Mouse (Mus musculus): ENCODE results near the gene Ppp1r12c. TPM values are rescaled to one million over a fixed set of nuclear protein-coding genes. Genes with fewer than 3 reads are reported as not detected.
A peak's percentile ranks its signal among the peaks of the same experiment; 100 is the strongest.

Gene Ppp1r12c
- polyA plus RNA-seq, 1 experiment from 2014 or later, result 17.4 TPM

DNA sequence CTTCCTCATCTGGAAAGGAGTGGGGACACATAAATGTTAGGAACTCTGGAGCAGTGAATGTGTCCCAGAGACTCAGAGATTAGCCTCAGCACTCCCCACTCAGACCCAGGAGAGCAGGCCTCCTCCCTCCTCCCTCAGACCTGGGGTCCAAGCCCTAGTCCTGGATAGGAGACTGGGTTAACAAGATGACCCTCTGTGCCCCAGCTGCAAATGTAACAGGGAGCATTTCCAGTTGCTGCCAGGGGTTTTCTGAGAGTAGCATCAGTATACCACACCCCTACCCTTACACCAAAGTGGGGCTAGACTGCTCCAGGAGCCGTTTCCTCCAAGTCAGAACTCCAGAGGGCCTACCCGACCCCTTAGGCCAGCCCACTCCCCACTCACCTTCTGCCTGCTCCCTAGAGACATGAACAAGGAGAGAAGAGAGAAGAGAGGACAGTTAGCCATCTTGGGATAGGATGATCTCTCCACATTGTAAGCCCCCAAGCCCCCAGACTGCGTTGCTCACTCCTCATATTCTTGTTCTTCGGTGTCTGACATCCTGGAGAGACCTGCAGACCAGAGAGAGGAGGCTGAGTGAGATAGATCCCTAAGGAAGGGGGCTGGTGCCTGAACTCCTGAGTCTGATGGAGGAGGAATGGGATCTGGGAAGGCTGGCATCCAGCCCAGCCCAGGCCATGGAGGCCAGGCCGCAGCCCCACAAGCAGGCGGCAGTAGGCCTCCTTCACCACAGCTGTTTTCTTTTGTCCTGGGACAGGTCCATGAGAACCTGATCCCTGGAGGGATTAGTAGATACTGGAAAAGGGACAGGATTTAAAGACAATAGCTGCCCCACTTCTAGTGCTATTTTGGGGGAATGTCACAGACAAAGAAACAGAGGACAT, 12.6 kb upstream of the Ppp1r12c start:
- no peak for ATAC-seq (ENCODE audit: insufficient read depth)
- Histone ChIP-seq H3K36me3 (replicated peaks) (no peaks in the 10 kb centered on the region), H3K4me1 (replicated peaks) (peaks cover 19% of the 10 kb centered on the region), H3K9me3 (replicated peaks) (no peaks in the 10 kb centered on the region), H3K27me3 (no peaks in the 10 kb centered on the region), H3K4me2 (no peak overlapping the region), H3K27ac (replicated peaks) (no peak overlapping the region), H3K9ac (no peak overlapping the region), H3K4me3 (replicated peaks) (no peak overlapping the region)
- WGBS (ENCODE audit: insufficient replicate concordance), result 60% methylated on average over 6 of the region's 6 CpGs

DNA sequence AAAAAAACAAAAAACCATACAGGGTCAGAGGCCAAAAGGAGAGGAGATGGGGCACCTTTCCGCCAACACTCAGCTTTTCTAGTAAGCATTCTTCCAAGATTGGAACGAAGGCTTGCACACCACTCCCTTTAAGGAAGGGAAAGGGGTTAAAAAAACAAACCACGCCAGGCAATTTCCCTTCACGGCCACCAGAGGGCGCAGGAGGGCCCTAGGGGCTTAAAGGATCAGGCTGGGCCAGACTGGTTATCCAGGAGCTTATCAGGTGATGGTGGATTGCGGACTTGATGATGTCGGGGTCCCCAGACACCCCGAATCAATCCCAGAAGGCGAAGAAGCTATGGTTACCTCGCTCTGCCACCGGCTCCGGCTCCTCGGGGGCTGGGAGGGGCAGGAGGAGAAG, 11.8 kb upstream of the Ppp1r12c start:
- Histone ChIP-seq H3K4me2 (no peak overlapping the region), H3K36me3 (replicated peaks) (no peaks in the 10 kb centered on the region), H3K27ac (replicated peaks) (no peak overlapping the region), H3K4me3 (replicated peaks) (no peak overlapping the region), H3K9ac (no peak overlapping the region), H3K27me3 (no peaks in the 10 kb centered on the region), H3K9me3 (replicated peaks) (no peaks in the 10 kb centered on the region), H3K4me1 (replicated peaks) (peaks cover 18% of the 10 kb centered on the region)
- WGBS (ENCODE audit: insufficient replicate concordance), result 17% methylated on average over 13 of the region's 13 CpGs
- no peak for ATAC-seq (ENCODE audit: insufficient read depth)

DNA sequence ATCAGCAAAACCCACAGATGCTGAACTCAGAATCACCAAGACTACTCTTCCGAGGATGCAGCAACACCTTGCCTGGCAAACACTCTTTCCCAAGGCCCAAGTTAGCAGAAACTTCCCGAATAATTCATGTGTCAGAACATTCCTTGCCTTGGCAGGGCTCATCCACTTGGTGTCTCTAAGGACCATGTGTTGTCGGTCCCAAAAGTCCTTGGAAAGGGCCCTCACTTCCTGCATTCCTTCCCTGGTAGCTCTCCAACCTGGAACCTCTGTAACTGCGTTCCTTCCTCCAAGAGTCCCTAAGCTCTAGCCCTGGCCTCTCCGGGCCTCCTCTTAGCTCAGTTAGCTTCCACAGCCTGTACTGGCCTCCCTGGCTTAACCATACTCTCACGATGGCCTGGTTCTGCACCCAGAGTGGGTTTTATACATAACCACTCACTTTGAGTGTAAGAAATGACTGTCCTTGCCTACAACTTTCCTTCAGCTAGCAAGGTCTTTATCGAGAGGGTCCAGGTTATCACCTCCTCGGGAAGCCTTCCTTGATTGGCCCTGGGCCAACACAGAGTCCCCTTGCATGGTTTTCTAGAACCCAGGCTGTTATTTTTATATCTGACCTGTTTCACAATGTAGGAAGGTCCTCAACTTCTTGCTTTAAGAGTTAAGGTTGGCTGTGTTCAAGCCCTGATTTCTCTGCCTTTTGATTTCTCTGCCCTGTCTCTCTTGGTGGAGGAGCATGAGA, 10.2 kb upstream of the Ppp1r12c start:
- 62% methylated on average over 8 of the region's 8 CpGs for WGBS (ENCODE audit: insufficient replicate concordance)
- no peak overlapping the region for H3K27ac ChIP-seq (replicated peaks)
- H3K27me3 ChIP-seq, result no peaks in the 10 kb centered on the region
- H3K4me1 ChIP-seq (replicated peaks), result peaks cover 21% of the 10 kb centered on the region
- H3K9ac ChIP-seq, result no peak overlapping the region
- H3K4me3 ChIP-seq (replicated peaks), result no peak overlapping the region
- H3K4me2 ChIP-seq, result no peak overlapping the region
- H3K9me3 ChIP-seq (replicated peaks), result no peaks in the 10 kb centered on the region
- ATAC-seq (ENCODE audit: insufficient read depth), result no peak
- H3K36me3 ChIP-seq (replicated peaks), result no peaks in the 10 kb centered on the region

DNA sequence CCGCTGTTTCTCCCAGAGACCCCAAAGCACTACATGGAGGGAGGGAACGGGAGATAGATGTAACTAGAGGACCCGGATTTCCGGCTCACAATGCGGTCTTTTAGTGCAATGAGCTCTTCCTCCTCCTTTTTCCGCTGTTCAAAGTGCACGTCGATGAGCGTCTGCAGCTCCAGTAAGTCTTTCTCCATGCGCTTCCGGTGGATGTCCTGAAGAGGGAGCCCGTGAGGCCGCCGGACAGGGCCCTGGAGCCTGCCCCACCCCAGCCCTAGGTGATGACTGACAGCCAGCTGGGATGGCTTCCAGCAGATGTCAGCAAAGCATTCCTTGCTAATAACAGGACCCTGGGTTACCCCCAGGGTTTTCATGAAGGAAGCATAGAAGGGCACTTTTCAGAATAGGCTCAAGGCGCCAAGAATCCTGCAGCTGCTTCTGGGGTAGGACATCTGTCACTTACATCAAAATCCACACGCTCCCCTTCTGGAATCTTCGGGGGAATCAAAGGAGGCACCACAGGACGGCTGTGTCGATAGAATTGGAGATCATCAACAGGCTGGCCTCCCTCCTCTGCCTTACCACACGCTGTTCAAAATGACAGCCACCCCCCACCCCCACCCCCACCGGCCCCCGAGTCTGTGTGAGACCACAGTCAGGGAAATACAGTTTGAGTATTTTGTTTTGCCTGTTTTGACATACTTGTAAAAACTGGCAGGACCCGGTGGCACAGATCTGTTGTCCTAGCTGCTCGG, 8.6 kb upstream of the Ppp1r12c start:
- Histone ChIP-seq H3K27ac (replicated peaks) (no peak overlapping the region), H3K4me2 (peak overlapping the region; percentile 58), H3K36me3 (replicated peaks) (no peaks in the 10 kb centered on the region), H3K27me3 (no peaks in the 10 kb centered on the region), H3K9me3 (replicated peaks) (no peaks in the 10 kb centered on the region), H3K9ac (0 out of 2 replicates have a peak overlapping the region, but pooled peaks have one; percentile 11), H3K4me3 (replicated peaks) (peak overlapping the region; percentile 32), H3K4me1 (replicated peaks) (peaks cover 27% of the 10 kb centered on the region)
- peak; percentile 67 for ATAC-seq (ENCODE audit: insufficient read depth)
- WGBS (ENCODE audit: insufficient replicate concordance), result 20% methylated on average over 24 of the region's 24 CpGs

DNA sequence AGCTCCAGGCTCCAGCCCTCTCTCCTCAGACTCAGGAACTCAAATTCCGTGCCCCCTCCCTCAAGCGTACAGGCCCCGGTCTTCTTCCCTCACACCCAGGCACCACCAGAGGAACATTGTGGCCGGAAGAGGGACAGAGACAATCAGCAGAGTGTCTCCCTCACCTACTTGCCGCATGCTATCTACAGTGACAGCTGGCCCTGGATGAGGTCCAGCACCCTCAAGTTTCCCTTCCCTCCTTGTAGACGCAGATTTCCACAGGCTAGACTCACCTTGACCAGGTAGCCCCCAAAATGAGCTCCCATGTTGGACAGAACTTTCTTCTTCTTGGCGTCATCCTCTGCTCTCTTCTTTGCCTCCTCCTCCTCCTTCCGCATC, 7.2 kb upstream of the Ppp1r12c start:
- H3K27me3 ChIP-seq, result no peaks in the 10 kb centered on the region
- peaks cover 40% of the 10 kb centered on the region for H3K4me1 ChIP-seq (replicated peaks)
- no peaks in the 10 kb centered on the region for H3K9me3 ChIP-seq (replicated peaks)
- no peak overlapping the region for H3K4me2 ChIP-seq
- no peak overlapping the region for H3K4me3 ChIP-seq (replicated peaks)
- no peaks in the 10 kb centered on the region for H3K36me3 ChIP-seq (replicated peaks)
- H3K27ac ChIP-seq (replicated peaks), result no peak overlapping the region
- 56% methylated on average over 8 of the region's 8 CpGs for WGBS (ENCODE audit: insufficient replicate concordance)
- no peak overlapping the region for H3K9ac ChIP-seq
- ATAC-seq (ENCODE audit: insufficient read depth), result no peak

DNA sequence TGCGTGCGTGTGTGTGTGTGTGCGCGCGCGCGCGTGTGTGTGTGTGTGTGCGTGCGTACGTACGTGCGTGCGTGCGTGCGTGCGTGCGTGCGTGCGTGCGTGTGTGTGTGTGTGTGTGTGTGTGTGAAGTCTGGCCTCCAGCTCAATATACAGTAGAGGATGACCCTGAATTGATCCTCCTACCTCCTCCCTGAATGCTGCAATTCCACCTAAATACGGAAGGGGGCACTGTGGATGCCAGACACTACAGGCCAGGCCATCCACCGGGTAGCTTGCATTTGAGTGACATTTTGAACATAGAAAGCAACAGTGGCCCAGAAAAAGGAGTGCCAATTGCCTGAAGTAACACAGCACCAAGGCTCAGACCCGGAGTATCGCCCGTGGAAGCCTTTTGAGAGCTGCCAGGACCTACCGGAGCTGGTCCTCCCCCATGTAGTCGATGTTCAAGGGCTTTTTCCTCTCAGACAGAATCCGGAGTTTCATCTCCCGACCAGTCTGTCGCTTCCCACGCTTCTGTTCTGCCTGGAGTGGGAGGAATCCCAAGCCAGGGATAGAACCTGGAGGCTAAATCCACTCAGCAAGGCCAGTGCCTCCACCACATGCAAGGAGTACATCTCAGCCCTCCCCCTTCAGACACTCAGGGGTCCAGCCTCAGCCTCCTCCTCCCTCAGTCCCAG, 6.7 kb upstream of the Ppp1r12c start:
- no peak for ATAC-seq (ENCODE audit: insufficient read depth)
- Histone ChIP-seq H3K4me3 (replicated peaks) (no peak overlapping the region), H3K9ac (no peak overlapping the region), H3K36me3 (replicated peaks) (no peaks in the 10 kb centered on the region), H3K4me2 (no peak overlapping the region), H3K27ac (replicated peaks) (no peak overlapping the region), H3K9me3 (replicated peaks) (no peaks in the 10 kb centered on the region), H3K27me3 (no peaks in the 10 kb centered on the region), H3K4me1 (replicated peaks) (peaks cover 40% of the 10 kb centered on the region)
- WGBS (ENCODE audit: insufficient replicate concordance), result 82% methylated on average over 32 of the region's 32 CpGs

DNA sequence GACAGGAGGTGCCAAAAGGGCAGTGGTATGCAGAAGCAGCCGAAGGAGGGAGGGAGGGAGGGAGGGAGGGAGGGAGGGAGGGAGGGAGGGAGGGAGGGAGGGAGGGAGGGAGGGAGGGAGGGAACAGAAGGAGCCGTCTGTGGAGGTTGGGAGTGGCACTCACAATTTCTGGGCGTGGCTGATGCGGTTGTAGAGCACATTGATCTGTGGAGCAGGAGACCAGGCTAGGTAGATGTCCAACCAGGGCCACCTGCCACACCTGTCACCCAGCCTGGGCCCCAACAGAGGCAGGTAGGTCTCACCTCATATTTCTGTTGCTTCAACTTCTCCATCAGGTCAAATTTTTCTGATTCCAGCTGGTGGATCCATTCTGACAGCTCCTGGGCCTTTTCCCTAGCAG, 5.7 kb upstream of the Ppp1r12c start:
- ATAC-seq (ENCODE audit: insufficient read depth), result no peak

DNA sequence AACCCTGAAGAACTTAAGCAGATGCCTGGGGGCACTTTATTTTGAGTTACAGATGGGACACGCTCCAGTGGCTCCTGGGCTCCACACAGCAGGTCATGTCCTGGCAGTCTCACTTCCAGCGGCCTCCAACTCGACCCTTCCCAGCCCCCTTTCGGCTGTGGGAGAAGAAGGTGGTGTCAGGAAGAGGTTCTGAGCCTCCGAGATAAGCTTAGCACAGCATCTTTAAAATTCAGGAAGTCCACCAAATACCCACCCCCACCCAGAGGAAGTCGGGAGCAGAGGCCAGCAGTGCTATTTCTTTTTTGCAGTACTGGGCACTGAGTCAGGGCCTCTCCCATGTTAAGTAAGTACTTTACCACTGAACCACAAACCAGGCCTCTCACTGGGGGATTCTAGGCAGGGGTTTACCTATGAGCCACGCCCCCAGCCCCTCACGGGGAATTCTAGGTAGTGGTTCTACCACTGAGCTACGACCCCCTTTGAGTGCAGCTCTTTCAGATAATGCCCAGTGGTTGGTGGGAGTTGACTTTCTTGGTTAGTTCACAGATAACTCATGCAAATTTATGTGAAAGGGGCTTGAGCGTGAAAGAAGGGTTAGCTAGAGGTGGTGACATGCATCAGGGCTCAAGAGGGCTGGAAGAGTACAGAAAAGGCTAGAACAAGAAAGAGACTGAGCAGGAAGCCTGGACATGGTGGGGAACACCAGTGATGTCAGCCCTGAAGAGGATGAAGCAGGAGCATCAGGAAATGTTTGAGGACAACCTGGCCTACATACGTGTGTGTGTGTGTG, 3.4 kb upstream of the Ppp1r12c start:
- H3K9me3 ChIP-seq (replicated peaks), result no peaks in the 10 kb centered on the region
- H3K27ac ChIP-seq (replicated peaks), result peak overlapping the region; percentile 67
- H3K4me3 ChIP-seq (replicated peaks), result no peak overlapping the region
- 13% methylated on average over 11 of the region's 11 CpGs for WGBS (ENCODE audit: insufficient replicate concordance)
- H3K27me3 ChIP-seq, result no peaks in the 10 kb centered on the region
- 0 out of 2 replicates have a peak overlapping the region, but pooled peaks have one; percentile 6 for H3K4me2 ChIP-seq
- H3K9ac ChIP-seq, result no peak overlapping the region; the same call in 1 of the 2 replicates
- no peak for ATAC-seq (ENCODE audit: insufficient read depth)
- peaks cover 57% of the 10 kb centered on the region for H3K4me1 ChIP-seq (replicated peaks)
- no peaks in the 10 kb centered on the region for H3K36me3 ChIP-seq (replicated peaks)

More for the DNA sequence above, 5.7 kb upstream of the Ppp1r12c start:
- Histone ChIP-seq H3K9ac (no peak overlapping the region), H3K4me3 (replicated peaks) (no peak overlapping the region), H3K27ac (replicated peaks) (no peak overlapping the region), H3K27me3 (no peaks in the 10 kb centered on the region), H3K4me1 (replicated peaks) (peaks cover 48% of the 10 kb centered on the region), H3K4me2 (no peak overlapping the region), H3K9me3 (replicated peaks) (no peaks in the 10 kb centered on the region), H3K36me3 (replicated peaks) (no peaks in the 10 kb centered on the region)
- WGBS (ENCODE audit: insufficient replicate concordance), result 39% methylated on average over 3 of the region's 4 CpGs

DNA sequence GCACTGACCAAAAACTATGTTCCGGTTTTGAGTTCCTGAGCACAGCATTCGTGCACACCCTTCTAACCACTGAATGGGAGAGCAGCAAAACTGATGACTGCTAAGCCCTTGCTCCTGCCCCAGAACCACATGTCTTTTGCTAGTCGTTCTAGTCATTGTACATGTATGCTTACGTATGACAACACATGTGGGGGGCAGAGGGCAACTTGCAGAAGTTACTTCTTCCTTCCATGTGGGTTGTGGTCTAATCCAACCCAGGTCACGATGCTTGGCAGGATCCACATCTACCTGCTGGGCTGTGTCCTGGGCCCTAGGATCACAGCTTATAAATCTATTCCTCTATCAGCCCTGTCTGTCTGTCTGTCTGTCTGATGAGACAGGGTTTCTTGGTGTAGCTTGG, 2.4 kb upstream of the Ppp1r12c start:
- H3K4me1 ChIP-seq (replicated peaks), result peaks cover 61% of the 10 kb centered on the region

DNA sequence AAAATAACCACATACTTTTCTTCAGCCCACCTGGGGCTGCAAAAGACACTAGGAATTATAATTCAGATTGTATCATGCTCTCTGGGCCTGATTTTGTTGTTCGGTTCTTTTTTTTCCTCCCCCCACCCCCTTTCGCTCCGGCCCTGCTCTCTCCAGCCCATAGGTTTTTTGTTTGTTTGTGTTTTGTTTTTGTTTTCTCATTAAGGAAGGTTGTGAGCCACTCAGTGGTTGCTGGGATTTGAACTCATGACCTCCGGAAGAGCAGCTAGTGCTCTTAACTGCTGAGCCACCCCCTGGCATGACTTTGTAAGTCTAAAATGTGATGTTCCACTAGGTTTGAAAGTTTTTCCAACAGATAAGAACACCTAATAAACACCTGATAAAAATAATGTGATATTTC, 1.6 kb upstream of the Ppp1r12c start:
- Histone ChIP-seq H3K4me2 (peak overlapping the region; percentile 84; the same call in 1 of the 2 replicates), H3K4me1 (replicated peaks) (peaks cover 69% of the 10 kb centered on the region)

More for the DNA sequence above, 2.4 kb upstream of the Ppp1r12c start:
- ATAC-seq (ENCODE audit: insufficient read depth), result no peak
- Histone ChIP-seq H3K27me3 (no peaks in the 10 kb centered on the region), H3K36me3 (replicated peaks) (0 out of 2 replicates have a peak, but pooled peaks cover 3% of the 10 kb centered on the region), H3K27ac (replicated peaks) (peak overlapping the region; percentile 67), H3K4me3 (replicated peaks) (no peak overlapping the region), H3K9ac (no peak overlapping the region), H3K9me3 (replicated peaks) (no peaks in the 10 kb centered on the region), H3K4me2 (no peak overlapping the region)
- 43% methylated on average over 5 of the region's 5 CpGs for WGBS (ENCODE audit: insufficient replicate concordance)

More for the DNA sequence above, 1.6 kb upstream of the Ppp1r12c start:
- no peaks in the 10 kb centered on the region for H3K27me3 ChIP-seq
- 70% methylated on average over 4 of the region's 4 CpGs for WGBS (ENCODE audit: insufficient replicate concordance)
- H3K9ac ChIP-seq, result no peak overlapping the region
- no peak overlapping the region for H3K4me3 ChIP-seq (replicated peaks)
- no peak for ATAC-seq (ENCODE audit: insufficient read depth)
- no peaks in the 10 kb centered on the region for H3K9me3 ChIP-seq (replicated peaks)
- H3K36me3 ChIP-seq (replicated peaks), result 0 out of 2 replicates have a peak, but pooled peaks cover 7% of the 10 kb centered on the region
- H3K27ac ChIP-seq (replicated peaks), result peak overlapping the region; percentile 91

All from liver, embryonic 15.5 days (tissue).